In genomic region chr17:6389463-6389862, GRCm38 (mm10) we compare ENCODE assay signal across 8 mouse cellular contexts. TPM values are rescaled to one million over a fixed set of nuclear protein-coding genes. Genes with fewer than 3 reads are reported as not detected.
DNase-seq lines count a peak whose midpoint lies in the region; ATAC-seq and TF ChIP-seq lines count a peak whose summit lies in the region.
"Not testable (repeated sequence)": the region's sequence is repeated elsewhere in the genome, so short reads cannot be mapped to it uniquely, and the experiment has no call there.

No protein-coding gene starts in this region.

- H3K9me3 ChIP-seq in forebrain, embryonic 16.5 days (ENCODE audit: control insufficient read depth, low read length); forebrain, postnatal 0 days (ENCODE audit: low read length): not testable (repeated sequence)

- in situ Hi-C loops in Patski (cut with MboI; ENCODE audit: low pct_unique_long_range_greater_than_20kb): not testable (repeated sequence)

- not testable (repeated sequence) for DNase-seq in Patski (ENCODE audit: low read depth, low spot score); forebrain, postnatal 0 days
- peak; percentile 57 for DNase-seq in heart, adult 11 months
- DNase-seq in layer of hippocampus, postnatal 10 days (ENCODE audit: low spot score in 2 of 2): peak; percentile 32 to 44
- DNase-seq in layer of hippocampus, postnatal 14 days (ENCODE audit: low spot score in 2 of 2): peak; percentile 26 to 43

- not testable (repeated sequence) for TF ChIP-seq CTCF in Patski (IDR thresholded peaks at IDR 0.05); forebrain, postnatal 0 days (IDR thresholded peaks at IDR 0.05; ENCODE audit: low read depth)

- not testable (repeated sequence) for H3K27me3 ChIP-seq in Patski; forebrain, embryonic 16.5 days (replicated peaks; ENCODE audit: control insufficient read depth, insufficient read depth, low read length); forebrain, postnatal 0 days (ENCODE audit: insufficient read depth, low read length)

- H3K4me2 ChIP-seq in forebrain, embryonic 16.5 days (ENCODE audit: low read length); forebrain, postnatal 0 days (ENCODE audit: low read depth): not testable (repeated sequence)

- ATAC-seq in Patski: peak; percentile 15
- peak; percentile 21 for ATAC-seq in activated CD4-positive, CD25-positive, alpha-beta regulatory T cell, adult 4 months
- 0 out of 2 replicates have a peak, but pooled peaks have one; percentile 26 for ATAC-seq in forebrain, embryonic 16.5 days
- ATAC-seq in forebrain, postnatal 0 days: peak; percentile 62
- peak; percentile 27; the same call in 1 of the 2 replicates for ATAC-seq in megakaryocyte progenitor cell, adult 5-6 weeks (replicated peaks; ENCODE audit: poor library complexity)

- POLR2A ChIA-PET in Patski (lab: Charles Lee): not testable (repeated sequence)

- H3K4me1 ChIP-seq in forebrain, embryonic 16.5 days (replicated peaks; ENCODE audit: control insufficient read depth, insufficient read depth, low read length); forebrain, postnatal 0 days (ENCODE audit: insufficient read depth): not testable (repeated sequence)

- CTCF ChIA-PET in Patski (lab: Charles Lee): not testable (repeated sequence)

- not testable (repeated sequence) for H3K27ac ChIP-seq in forebrain, embryonic 16.5 days (ENCODE audit: low read length); forebrain, postnatal 0 days (ENCODE audit: low read depth, low read length)

- not testable (repeated sequence) for H3K4me3 ChIP-seq in forebrain, embryonic 16.5 days (replicated peaks; ENCODE audit: low read length); forebrain, postnatal 0 days (ENCODE audit: low read depth, low read length)

- H3K36me3 ChIP-seq in forebrain, embryonic 16.5 days (ENCODE audit: control insufficient read depth, insufficient read depth); forebrain, postnatal 0 days (ENCODE audit: insufficient read depth): not testable (repeated sequence)

- WGBS in forebrain, embryonic 16.5 days: 34% methylated on average over 2 of the region's 7 CpGs
- WGBS in forebrain, postnatal 0 days: 52% methylated on average over 1 of the region's 7 CpGs

- H3K9ac ChIP-seq in forebrain, embryonic 16.5 days (replicated peaks; ENCODE audit: low read depth, low read length); forebrain, postnatal 0 days: not testable (repeated sequence)

RNA-seq across cellular contexts. Expression of gene Dynlt1b, which starts 40.4 kb away (rescaled TPM):
- 317 TPM for polyA plus RNA-seq in Patski (2021)
- polyA plus RNA-seq in activated CD4-positive, CD25-positive, alpha-beta regulatory T cell, adult 4 months (2017; shearing (Covaris generic)): 100 to 1,000 TPM; 170 to 195 TPM
- polyA plus RNA-seq in forebrain, embryonic 16.5 days (2015; fragmentation: Nextera tagmentation; extraction: Ambion mirVana): 783 and 897 TPM in 2 replicates
- 431 and 543 TPM in 2 replicates for total RNA-seq in forebrain, postnatal 0 days (2014; rRNA removed)
- polyA plus RNA-seq in forebrain, postnatal 0 days (2015; fragmentation: Nextera tagmentation; extraction: Ambion mirVana): 1,167 and 1,337 TPM in 2 replicates
- 100 to 1,000 TPM; 220 to 248 TPM for total RNA-seq in layer of hippocampus, postnatal 10 days (2021)
- 100 to 1,000 TPM; 136 to 152 TPM for total RNA-seq in layer of hippocampus, postnatal 14 days (2021)
- total RNA-seq in megakaryocyte progenitor cell, adult 5-6 weeks (2015): 110 and 112 TPM in 2 replicates
- 133 and 134 TPM in 2 replicates for total RNA-seq in megakaryocyte progenitor cell, adult 5-6 weeks (2017)
